Mouse (Mus musculus) hindbrain, postnatal 0 days (tissue): Measurements from ENCODE around the gene Kcnab3. TPM values are rescaled to one million over a fixed set of nuclear protein-coding genes. Genes with fewer than 3 reads are reported as not detected.
A peak's percentile ranks its signal among the peaks of the same experiment; 100 is the strongest.

Source experiments
- ATAC-seq: fragments of 200-750 bp; cut with Nextera tagmentation; 2 replicates; pipeline ENCODE4 v1.8.0; 2017; ENCODE audit warnings: mild to moderate bottlenecking, moderate TSS enrichment, moderate library complexity
- DNase-seq: peaks from one replicate; pipeline ENCODE4 v3.0.0-alpha.2; 2015; ENCODE audit warnings: low spot score
- H3K27ac ChIP-seq: fragments of 300-500 bp; sonication (generic); 2 replicates; pipeline ENCODE4 v1.5.1; 2014; ENCODE audit warnings: mild to moderate bottlenecking
- H3K27me3 ChIP-seq: fragments of 300-500 bp; sonication (generic); 2 replicates; pipeline ENCODE4 v1.6.1; 2014; ENCODE audit warnings: low read length, mixed read lengths; ENCODE audit not compliant: insufficient read depth
- H3K36me3 ChIP-seq: fragments of 300-500 bp; sonication (generic); 2 replicates; pipeline ENCODE4 v1.6.1; 2014; ENCODE audit warnings: low read length, mixed read lengths; ENCODE audit not compliant: insufficient read depth
- H3K4me1 ChIP-seq: fragments of 300-500 bp; sonication (generic); 2 replicates; pipeline ENCODE4 v1.6.1; 2014; ENCODE audit warnings: antibody characterized with exemption, low read length, mixed read lengths; ENCODE audit not compliant: insufficient read depth
- H3K4me2 ChIP-seq: fragments of 300-500 bp; sonication (generic); 2 replicates; pipeline ENCODE4 v1.6.1; 2014; ENCODE audit warnings: low read depth, mild to moderate bottlenecking, low read length, moderate library complexity, mixed read lengths
- H3K4me3 ChIP-seq: fragments of 300-500 bp; sonication (generic); 2 replicates; pipeline ENCODE4 v1.5.1; 2014; ENCODE audit warnings: low read length
- H3K9ac ChIP-seq: fragments of 300-500 bp; sonication (generic); replicated peaks from 2 replicates; pipeline ENCODE4 v1.6.1; 2014; ENCODE audit warnings: mild to moderate bottlenecking, low read length, moderate library complexity, mixed read lengths
- H3K9me3 ChIP-seq: fragments of 300-500 bp; sonication (generic); 2 replicates; pipeline ENCODE4 v1.6.1; 2016; ENCODE audit warnings: low read length, mixed read lengths
- CTCF ChIP-seq: IDR thresholded peaks from 2 replicates; pipeline ENCODE4 v1.5.1; 2016; ENCODE audit warnings: antibody characterized with exemption, control low read depth, low read depth
- WGBS: fragments of 180-500 bp; shearing (Covaris S2); extraction: QIAGEN DNeasy Blood & Tissue Kit; methylation state at CpG from one replicate; pipeline ENCODE4 v1.1.7; 2014; 5-methylcytosine and 5-hydroxymethylcytosine counted together
- polyA plus RNA-seq: library from polyadenylated mRNA; unstranded; fragments of >200 nt; fragmentation: Nextera tagmentation; extraction: Ambion mirVana; gene quantifications from 2 replicates; pipeline ENCODE4 v1.2.1, GENCODE M21; 2015
- total RNA-seq: library from RNA; depleted of rRNA; stranded (reverse); fragments of >200 nt; gene quantifications from 2 replicates; pipeline ENCODE4 v1.2.3, GENCODE M21; 2014

Gene Kcnab3
- total and polyA plus RNA-seq, 2 experiments from 2014 or later, result 6.6 to 7.8 TPM

GRCm38 (mm10) chr11:69328517-69328916, 2.5 kb downstream of the Kcnab3 start:
- H3K27ac ChIP-seq, result no peak overlapping the region
- ATAC-seq (no peak), DNase-seq (no peak)
- no peak overlapping the region for H3K4me2 ChIP-seq
- H3K27me3 ChIP-seq, result no peaks in the 10 kb centered on the region
- no peaks in the 10 kb centered on the region for H3K36me3 ChIP-seq
- 94% methylated on average over 6 of the region's 6 CpGs for WGBS
- TF ChIP-seq CTCF, result no peak
- H3K4me3 ChIP-seq, result no peak overlapping the region
- no peak overlapping the region for H3K9ac ChIP-seq
- peaks cover 21% of the 10 kb centered on the region for H3K4me1 ChIP-seq
- no peaks in the 10 kb centered on the region for H3K9me3 ChIP-seq

GRCm38 (mm10) chr11:69331152-69331551, 5.1 kb downstream of the Kcnab3 start:
- no peaks in the 10 kb centered on the region for H3K36me3 ChIP-seq
- H3K9me3 ChIP-seq, result no peaks in the 10 kb centered on the region
- peak overlapping the region; percentile 71 for H3K4me2 ChIP-seq
- 0 out of 2 replicates have a peak overlapping the region, but pooled peaks have one; percentile 59 for H3K9ac ChIP-seq
- peaks cover 21% of the 10 kb centered on the region for H3K4me1 ChIP-seq
- ATAC-seq (no peak), DNase-seq (no peak)
- no peak overlapping the region for H3K4me3 ChIP-seq
- H3K27me3 ChIP-seq, result no peaks in the 10 kb centered on the region
- no peak for TF ChIP-seq CTCF
- peak overlapping the region; percentile 85 for H3K27ac ChIP-seq
- WGBS, result 91% methylated on average over 6 of the region's 6 CpGs

GRCm38 (mm10) chr11:69331929-69332405, 5.9 kb downstream of the Kcnab3 start:
- peak overlapping the region; percentile 71 for H3K4me2 ChIP-seq
- H3K27ac ChIP-seq, result peak overlapping the region; percentile 85
- H3K27me3 ChIP-seq, result no peaks in the 10 kb centered on the region
- no peaks in the 10 kb centered on the region for H3K36me3 ChIP-seq
- DNase-seq (peak; percentile 92), ATAC-seq (peak; percentile 89)
- no peak for TF ChIP-seq CTCF
- H3K4me1 ChIP-seq, result peaks cover 17% of the 10 kb centered on the region
- peak overlapping the region; percentile 45 for H3K4me3 ChIP-seq
- under 1% methylated on average over 24 of the region's 24 CpGs for WGBS
- no peaks in the 10 kb centered on the region for H3K9me3 ChIP-seq
- peak overlapping the region; percentile 59 for H3K9ac ChIP-seq

DNA sequence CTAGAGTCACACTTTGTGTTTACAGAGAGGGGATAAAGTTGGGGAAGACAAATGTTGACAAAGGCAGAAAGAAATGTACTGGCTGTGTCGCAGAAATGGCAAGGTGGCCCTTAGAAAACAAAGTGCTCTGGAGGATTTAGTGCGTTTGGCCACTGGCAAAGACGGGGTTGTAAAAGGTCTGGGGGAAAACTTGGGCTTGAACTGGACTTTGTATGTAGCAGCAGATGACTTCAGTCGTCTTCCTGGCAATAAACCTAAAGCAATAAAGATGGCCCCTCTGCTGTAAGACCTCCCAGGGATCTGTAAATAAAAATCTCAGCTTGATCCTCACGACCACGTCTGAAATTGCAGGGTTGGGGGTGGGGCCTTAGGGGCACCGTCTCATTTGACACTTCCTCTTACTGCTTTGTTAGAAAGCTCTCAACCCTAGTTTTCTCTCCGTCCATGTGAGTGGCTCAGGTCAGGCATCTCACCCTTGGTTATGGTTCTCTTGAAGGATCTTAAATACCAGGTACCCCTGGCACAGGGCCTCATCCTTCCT, 6.7 kb downstream of the Kcnab3 start:
- peak overlapping the region; percentile 71 for H3K4me2 ChIP-seq
- no peaks in the 10 kb centered on the region for H3K27me3 ChIP-seq
- TF ChIP-seq CTCF, result no peak
- no peak for ATAC-seq
- no peaks in the 10 kb centered on the region for H3K36me3 ChIP-seq
- H3K9ac ChIP-seq, result no peak overlapping the region
- no peak for DNase-seq
- H3K27ac ChIP-seq, result peak overlapping the region; percentile 85
- no peaks in the 10 kb centered on the region for H3K9me3 ChIP-seq
- H3K4me1 ChIP-seq, result peaks cover 17% of the 10 kb centered on the region
- WGBS, result 32% methylated on average over 8 of the region's 8 CpGs
- H3K4me3 ChIP-seq, result no peak overlapping the region

- Histone ChIP-seq H3K9me3 (no peaks in the 10 kb centered on the region), H3K36me3 (no peaks in the 10 kb centered on the region), H3K9ac (no peak overlapping the region), H3K27me3 (no peaks in the 10 kb centered on the region), H3K27ac (no peak overlapping the region), H3K4me2 (no peak overlapping the region), H3K4me3 (no peak overlapping the region), H3K4me1 (peaks cover 17% of the 10 kb centered on the region)
- no peak for DNase-seq
- ATAC-seq, result no peak
- 61% methylated on average over 3 of the region's 3 CpGs for WGBS
- TF ChIP-seq CTCF, result no peak
These were observed 7.9 kb downstream of the Kcnab3 start for GRCm38 (mm10) chr11:69333922-69334321.

GRCm38 (mm10) chr11:69334796-69335195, 8.7 kb downstream of the Kcnab3 start:
- H3K9ac ChIP-seq, result no peak overlapping the region
- H3K4me1 ChIP-seq, result peaks cover 17% of the 10 kb centered on the region
- no peak for TF ChIP-seq CTCF
- no peaks in the 10 kb centered on the region for H3K27me3 ChIP-seq
- no peaks in the 10 kb centered on the region for H3K9me3 ChIP-seq
- no peaks in the 10 kb centered on the region for H3K36me3 ChIP-seq
- ATAC-seq (no peak), DNase-seq (no peak)
- no peak overlapping the region for H3K4me2 ChIP-seq
- WGBS, result 78% methylated on average over 4 of the region's 4 CpGs
- H3K27ac ChIP-seq, result no peak overlapping the region
- no peak overlapping the region for H3K4me3 ChIP-seq
